Mouse (Mus musculus) erythroid progenitor cell, adult 5-6 weeks (primary cell): ENCODE data around the gene Ugcg. TPM values are rescaled to one million over a fixed set of nuclear protein-coding genes. Genes with fewer than 3 reads are reported as not detected.
A peak's percentile ranks its signal among the peaks of the same experiment; 100 is the strongest.
"Not testable (repeated sequence)": the region's sequence is repeated elsewhere in the genome, so short reads cannot be mapped to it uniquely, and the experiment has no call there.

Source experiments
- ATAC-seq: replicated peaks from 2 replicates; pipeline ENCODE4 v1.8.0; 2016; ENCODE audit warnings: moderate number of reproducible peaks, mild to moderate bottlenecking, moderate TSS enrichment, inconsistent platforms; ENCODE audit not compliant: poor library complexity, low FRiP score, severe bottlenecking
- total RNA-seq, 2 experiments: library from RNA; stranded (forward) in 1 of 2; stranded (reverse) in 1 of 2; fragments of 150-400 nt in 1 of 2; fragments of 186-747, 209-891 nt in 1 of 2; gene quantifications; 2 replicates each; pipeline versions ENCODE4 v1.2.3 to v1.2.4; 2015 to 2017; ENCODE audit warnings: low replicate concordance in 2 of 2

Gene Ugcg
- total RNA-seq, 2 experiments from 2014 or later, result 27.7 to 44.4 TPM

- ATAC-seq, result no peak
Observed at GRCm38 (mm10) chr4:59252386-59253054, 63.5 kb downstream of the Ugcg start.

- no peak for ATAC-seq
Observed at GRCm38 (mm10) chr4:59253055-59253434, 64.0 kb downstream of the Ugcg start.

- 0 out of 2 replicates have a peak, but pooled peaks have one; percentile 17 for ATAC-seq
Observed at GRCm38 (mm10) chr4:59254397-59254796, 65.3 kb downstream of the Ugcg start.

GRCm38 (mm10) chr4:59255988-59256387 lies 66.9 kb downstream of the Ugcg start:
- ATAC-seq, result no peak

GRCm38 (mm10) chr4:59257866-59258265 lies 68.8 kb downstream of the Ugcg start:
- no peak for ATAC-seq

GRCm38 (mm10) chr4:59258771-59259170 lies 69.7 kb downstream of the Ugcg start:
- ATAC-seq, result no peak

- peak; percentile 64 for ATAC-seq
Observed at GRCm38 (mm10) chr4:59259806-59260205, 70.7 kb downstream of the Ugcg start.

- peak; percentile 38; the same call in 1 of the 2 replicates for ATAC-seq
Observed at GRCm38 (mm10) chr4:59260871-59261515, 71.9 kb downstream of the Ugcg start.

- not testable (repeated sequence) for ATAC-seq
Observed at GRCm38 (mm10) chr4:59261582-59261981, 72.5 kb downstream of the Ugcg start.

GRCm38 (mm10) chr4:59262156-59262555 lies 73.1 kb downstream of the Ugcg start:
- no peak for ATAC-seq

- no peak for ATAC-seq
Observed at GRCm38 (mm10) chr4:59263418-59263817, 74.4 kb downstream of the Ugcg start.

- no peak for ATAC-seq
Observed at GRCm38 (mm10) chr4:59264611-59265095, 75.6 kb downstream of the Ugcg start.

- no peak for ATAC-seq
Observed at GRCm38 (mm10) chr4:59265182-59265581, 76.1 kb downstream of the Ugcg start.

- ATAC-seq, result no peak
Observed at GRCm38 (mm10) chr4:59265631-59266030, 76.6 kb downstream of the Ugcg start.

Other genes with a start within 250 kb of the Ugcg start
- gene Zkscan16, start 245.6 kb upstream of the Ugcg start, total RNA-seq (2015; ENCODE audit: low replicate concordance), result not detected in 2 replicates
- not detected in 2 replicates for gene Zkscan16, start 245.6 kb upstream of the Ugcg start, total RNA-seq (2017; ENCODE audit: low replicate concordance)
- gene Ptgr1, start 202.1 kb upstream of the Ugcg start, total RNA-seq (2015; ENCODE audit: low replicate concordance), result 4.3 and 9.2 TPM in 2 replicates
- gene Ptgr1, start 202.1 kb upstream of the Ugcg start, total RNA-seq (2017; ENCODE audit: low replicate concordance), result 4.3 and 4.4 TPM in 2 replicates
- gene Dnajc25, start 194.2 kb upstream of the Ugcg start, total RNA-seq (2015; ENCODE audit: low replicate concordance), result 1.1 and 5.0 TPM in 2 replicates
- 1.2 and 2.2 TPM in 2 replicates for gene Dnajc25, start 194.2 kb upstream of the Ugcg start, total RNA-seq (2017; ENCODE audit: low replicate concordance)
- gene Gm20503, start 186.0 kb upstream of the Ugcg start, total RNA-seq (2015; ENCODE audit: low replicate concordance), result not detected in 2 replicates
- not detected in 2 replicates for gene Gm20503, start 186.0 kb upstream of the Ugcg start, total RNA-seq (2017; ENCODE audit: low replicate concordance)
- gene Gng10, start 154.2 kb upstream of the Ugcg start, total RNA-seq (2015; ENCODE audit: low replicate concordance), result 26.0 and 34.2 TPM in 2 replicates
- gene Gng10, start 154.2 kb upstream of the Ugcg start, total RNA-seq (2017; ENCODE audit: low replicate concordance), result 7.8 and 8.2 TPM in 2 replicates
- not detected in 2 replicates for gene AI481877, start 50.3 kb upstream of the Ugcg start, total RNA-seq (2015; ENCODE audit: low replicate concordance)
- gene AI481877, start 50.3 kb upstream of the Ugcg start, total RNA-seq (2017; ENCODE audit: low replicate concordance), result not detected in 2 replicates
- gene Susd1, start 249.4 kb downstream of the Ugcg start, total RNA-seq (2015; ENCODE audit: low replicate concordance), result 17.7 and 42.8 TPM in 2 replicates
- gene Susd1, start 249.4 kb downstream of the Ugcg start, total RNA-seq (2017; ENCODE audit: low replicate concordance), result 23.1 and 24.7 TPM in 2 replicates